Mouse (Mus musculus) stomach, postnatal 0 days (tissue): ENCODE data around the gene B3galt5.

Experiments used
- CTCF ChIP-seq: IDR thresholded peaks from 2 replicates; pipeline ENCODE4 v1.5.1; 2016; ENCODE audit warnings: antibody characterized with exemption, low read depth, mild to moderate bottlenecking, moderate library complexity
- EP300 ChIP-seq: optimal IDR thresholded peaks from 2 replicates; pipeline ENCODE3; 2016; ENCODE audit warnings: antibody characterized with exemption

GRCm38 (mm10) chr16:96298574-96298973 lies 63.0 kb downstream of the B3galt5 start:
- TF ChIP-seq CTCF: no peak
- TF ChIP-seq EP300: no peak
